Mouse (Mus musculus) lung, adult 2 months (tissue): ENCODE measurements around the gene Ankrd34a. TPM values are rescaled to one million over a fixed set of nuclear protein-coding genes. Genes with fewer than 3 reads are reported as not detected.

ENCODE experiments used
- DNase-seq: peaks from one replicate; pipeline ENCODE4 v3.0.0; 2022
- H3K4me1 ChIP-seq: fragments of 200-500 bp; 2 replicates; pipeline ENCODE4 v1.6.1; 2011; ENCODE audit warnings: low read length; ENCODE audit not compliant: control insufficient read depth, insufficient read depth
- H3K4me3 ChIP-seq: fragments of 200-500 bp; replicated peaks from 2 replicates; pipeline ENCODE3; 2011; ENCODE audit warnings: low read depth, mild to moderate bottlenecking, control low read depth, low read length; ENCODE audit errors: extremely low read depth
- CTCF ChIP-seq: fragments of 200-500 bp; IDR thresholded peaks from 2 replicates; pipeline ENCODE4 v1.5.1; 2011; ENCODE audit warnings: mild to moderate bottlenecking, low read length, control low read depth; ENCODE audit not compliant: insufficient read depth
- POLR2A ChIP-seq: fragments of 200-500 bp; IDR thresholded peaks from 2 replicates; pipeline ENCODE4 v1.6.1; 2011; ENCODE audit warnings: low read depth, mild to moderate bottlenecking, control low read depth, low read length, borderline replicate concordance; ENCODE audit errors: extremely low read depth
- WGBS: fragments of 180-500 bp; shearing (Covaris S2); methylation state at CpG from one replicate; pipeline ENCODE4 v1.1.7; 2018; 5-methylcytosine and 5-hydroxymethylcytosine counted together
- polyA plus RNA-seq: library from polyadenylated mRNA; depleted of rRNA; stranded (reverse); fragments of >200 nt; gene quantifications from 2 replicates; pipeline ENCODE4 v1.2.3, GENCODE M21; 2012; rRNA removed

Gene Ankrd34a
- polyA plus RNA-seq = 0.27 and 0.44 TPM in 2 replicates

DNA sequence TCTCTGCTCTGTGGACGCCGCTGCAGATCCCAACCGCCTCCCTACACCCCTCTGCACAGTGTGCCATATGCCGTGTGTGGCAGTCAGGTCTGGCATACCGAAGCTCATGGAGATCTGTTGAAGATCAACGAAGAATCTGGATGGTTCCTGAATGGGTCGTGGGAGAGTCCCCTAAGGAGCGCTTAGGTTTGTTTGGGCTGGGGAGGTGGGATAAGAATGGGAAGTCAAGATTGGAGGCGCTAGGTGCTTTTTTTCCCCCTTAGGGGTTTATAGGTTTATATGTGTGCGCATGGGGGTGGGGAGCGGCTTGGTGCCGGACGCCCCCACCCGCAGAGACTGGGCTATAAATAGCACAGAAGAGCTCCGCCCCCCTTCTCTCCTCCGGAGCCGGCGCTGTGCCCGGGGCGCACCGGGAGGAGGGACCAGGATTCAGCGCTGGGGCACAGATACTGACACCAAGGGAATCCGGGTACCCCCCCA is at the start of gene Ankrd34a:
Gene Ankrd34a (plus strand): TSS at position 409 of the 480 bp plus-strand sequence.
- Histone ChIP-seq H3K4me3 (peak within 1 kb of the TSS; percentile 69), H3K4me1 (peaks cover 10% of the 10 kb centered on the region)
- DNase-seq = no peak
- 3% methylated on average over 22 of the region's 23 CpGs for WGBS
- TF ChIP-seq POLR2A (no peak), CTCF (no peak)

DNA sequence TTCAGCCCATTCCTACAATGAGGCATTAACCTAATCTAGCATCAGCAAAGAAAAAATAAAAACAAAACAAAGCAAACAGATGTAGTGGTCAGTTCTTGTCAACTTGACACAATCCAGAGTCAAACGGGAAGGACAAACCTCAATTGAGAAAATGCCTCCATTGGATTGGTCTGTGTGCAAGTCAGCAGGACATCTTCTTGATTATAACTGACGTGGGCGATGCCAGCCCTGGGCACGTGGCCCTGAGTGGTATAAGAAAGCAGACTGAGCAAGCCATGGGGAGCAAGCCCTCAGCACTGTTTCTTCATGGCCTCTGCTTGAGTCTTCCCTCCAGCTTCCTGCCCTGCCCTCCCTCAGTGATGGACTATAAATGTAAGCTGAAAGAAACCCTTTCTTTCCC is 49.6 kb upstream of the Ankrd34a start:
- DNase-seq = no peak
- peaks cover 6% of the 10 kb centered on the region for H3K4me1 ChIP-seq
- 51% methylated on average over 4 of the region's 4 CpGs for WGBS
- TF ChIP-seq POLR2A (no peak), CTCF (no peak)
- no peak overlapping the region for H3K4me3 ChIP-seq

- TF ChIP-seq POLR2A = no peak
- TF ChIP-seq CTCF = peak; percentile 89
- H3K4me3 ChIP-seq = no peak overlapping the region
- WGBS = 9% methylated on average over 14 of the region's 14 CpGs
- peaks cover 8% of the 10 kb centered on the region for H3K4me1 ChIP-seq
- peak; percentile 82 for DNase-seq
Measured at GRCm38 (mm10) chr3:96547389-96547960, 49.0 kb upstream of the Ankrd34a start.

- no peak overlapping the region for H3K4me3 ChIP-seq
- DNase-seq = no peak
- H3K4me1 ChIP-seq = peaks cover 10% of the 10 kb centered on the region
- TF ChIP-seq POLR2A (no peak), CTCF (no peak)
- WGBS = 82% methylated on average over 7 of the region's 7 CpGs
Measured at GRCm38 (mm10) chr3:96548824-96549223, 47.6 kb upstream of the Ankrd34a start.

- 81% methylated on average over 5 of the region's 5 CpGs for WGBS
- peaks cover 15% of the 10 kb centered on the region for H3K4me1 ChIP-seq
- TF ChIP-seq CTCF (no peak), POLR2A (no peak)
- H3K4me3 ChIP-seq = no peak overlapping the region
- DNase-seq = no peak
Measured at GRCm38 (mm10) chr3:96549346-96549745, 47.1 kb upstream of the Ankrd34a start.

GRCm38 (mm10) chr3:96551203-96551602 is 45.2 kb upstream of the Ankrd34a start:
- TF ChIP-seq POLR2A = no peak
- TF ChIP-seq CTCF = peak; percentile 45
- Histone ChIP-seq H3K4me3 (no peak overlapping the region), H3K4me1 (peaks cover 20% of the 10 kb centered on the region)
- peak; percentile 62 for DNase-seq
- 3% methylated on average over 8 of the region's 8 CpGs for WGBS

GRCm38 (mm10) chr3:96551890-96552289 is 44.5 kb upstream of the Ankrd34a start:
- DNase-seq = no peak
- Histone ChIP-seq H3K4me1 (peaks cover 20% of the 10 kb centered on the region), H3K4me3 (no peak overlapping the region)
- 27% methylated on average over 7 of the region's 7 CpGs for WGBS
- TF ChIP-seq POLR2A = no peak
- no peak for TF ChIP-seq CTCF

DNA sequence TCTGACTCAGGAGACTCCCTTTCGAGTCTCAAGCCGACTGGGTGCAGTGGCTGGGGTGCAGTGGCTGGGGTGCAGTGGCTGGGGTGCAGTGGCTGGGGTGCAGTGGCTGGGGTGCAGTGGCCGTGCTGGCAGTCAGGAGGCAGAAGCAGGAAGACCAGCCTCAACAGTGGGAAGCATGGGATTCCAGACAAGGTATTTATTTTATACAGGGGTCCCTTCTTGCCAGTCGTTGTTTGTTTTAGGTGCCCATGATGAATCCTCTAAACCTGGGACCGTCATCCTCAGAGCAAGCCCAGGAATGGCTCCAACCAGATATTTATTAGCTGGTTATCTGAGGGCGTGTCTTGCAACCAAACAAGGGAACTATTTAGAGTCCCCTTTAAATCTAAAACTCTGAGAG is 42.8 kb upstream of the Ankrd34a start:
- no peak for DNase-seq
- TF ChIP-seq POLR2A = no peak
- no peak for TF ChIP-seq CTCF
- 64% methylated on average over 6 of the region's 6 CpGs for WGBS
- Histone ChIP-seq H3K4me3 (no peak overlapping the region), H3K4me1 (peaks cover 20% of the 10 kb centered on the region)

DNA sequence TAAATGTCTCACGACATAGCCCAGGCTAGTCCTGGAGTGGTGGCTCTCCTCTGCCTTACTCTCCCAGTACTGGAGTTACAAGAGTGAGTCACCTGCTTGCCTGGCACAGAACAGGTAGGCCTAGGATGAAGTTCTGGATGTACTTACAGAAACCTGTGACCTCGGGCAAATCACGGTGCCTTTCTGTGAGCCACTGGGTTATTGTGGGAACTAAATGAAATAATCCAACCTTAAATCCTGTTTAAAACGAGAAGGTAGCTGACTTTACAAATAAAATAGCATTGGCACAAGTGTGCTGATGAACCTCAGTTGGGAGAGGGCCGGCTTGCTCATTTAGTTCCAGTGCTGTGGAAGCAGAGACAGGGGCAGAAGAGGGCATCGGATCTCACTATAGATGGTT is 42.2 kb upstream of the Ankrd34a start:
- H3K4me3 ChIP-seq = no peak overlapping the region

DNA sequence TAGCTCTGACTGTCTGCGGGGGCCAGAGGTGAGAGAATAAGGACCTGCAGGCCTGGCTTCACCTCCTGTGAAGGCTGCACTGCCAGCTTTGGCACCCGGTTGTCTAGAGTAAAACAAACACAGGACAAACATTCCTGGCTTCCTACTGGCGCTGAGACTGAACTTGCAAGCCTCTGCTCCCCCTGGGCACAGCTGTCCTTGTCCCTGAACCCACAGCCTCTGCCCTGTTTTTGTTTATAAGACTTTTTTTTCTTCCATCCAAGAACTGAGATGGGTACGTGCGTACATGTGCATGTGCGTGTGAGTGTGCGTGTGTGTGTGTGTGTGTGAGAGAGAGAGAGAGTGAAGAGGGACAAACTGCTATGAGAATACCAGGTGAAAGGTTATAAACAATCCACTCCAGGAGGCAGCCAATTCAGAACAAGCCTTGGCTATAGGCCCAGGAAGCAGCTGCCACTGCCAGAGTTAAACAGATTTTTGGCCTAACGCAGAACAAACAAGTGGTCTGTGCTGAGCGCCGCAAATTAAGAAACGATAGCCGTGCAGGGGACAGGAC is 41.3 kb upstream of the Ankrd34a start:
- Histone ChIP-seq H3K4me1 (peaks cover 20% of the 10 kb centered on the region), H3K4me3 (no peak overlapping the region)
- WGBS = 8% methylated on average over 12 of the region's 12 CpGs
- no peak for TF ChIP-seq CTCF
- TF ChIP-seq POLR2A = peak; percentile 40; the same call in 1 of the 2 replicates
- DNase-seq = peak; percentile 83

More for the DNA sequence above, 42.2 kb upstream of the Ankrd34a start:
- no peak for DNase-seq
- 65% methylated on average over 6 of the region's 6 CpGs for WGBS
- TF ChIP-seq CTCF = no peak
- peaks cover 20% of the 10 kb centered on the region for H3K4me1 ChIP-seq
